Mouse (Mus musculus): ENCODE data around the gene Rnf169.

DNA sequence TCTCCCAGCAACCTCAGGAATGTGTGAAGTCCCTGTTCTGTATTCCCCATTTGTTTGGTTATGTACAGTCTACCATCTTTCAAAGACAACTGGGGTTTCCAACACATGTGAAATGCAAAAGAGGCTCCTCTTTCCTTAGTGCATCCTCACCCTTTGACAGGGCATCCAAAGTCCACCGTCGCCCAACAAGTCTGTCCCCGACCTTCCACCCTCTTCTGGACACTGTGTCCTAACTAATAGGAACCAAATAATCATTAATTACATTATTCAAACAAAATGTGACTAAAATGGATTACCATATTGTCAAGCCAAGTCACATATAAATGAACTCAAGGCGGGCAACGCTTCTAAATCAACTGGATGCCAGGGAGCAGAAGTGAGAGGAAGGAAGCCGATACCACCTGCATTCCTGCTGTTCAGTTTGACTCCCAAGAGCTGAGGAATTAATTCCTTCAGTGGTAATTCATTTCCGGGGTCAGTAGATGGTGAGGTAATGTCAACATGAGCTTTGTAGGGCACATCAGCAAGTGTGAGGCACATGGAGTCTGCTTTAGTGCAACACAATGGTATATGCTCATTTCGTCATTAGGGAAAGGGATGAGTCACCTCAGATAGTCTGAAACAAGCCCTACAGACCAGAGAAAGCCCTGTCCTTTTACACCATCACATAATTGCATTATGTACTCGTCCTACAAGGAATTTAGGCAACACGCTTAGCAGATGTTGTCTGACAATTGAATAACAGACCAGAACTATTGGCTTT, 5.9 kb downstream of the Rnf169 start:
- no peak for TF ChIP-seq CTCF (IDR thresholded peaks at IDR 0.05)
- no peak for TF ChIP-seq EP300 (IDR thresholded peaks at IDR 0.05; ENCODE audit: insufficient read depth, low read depth, low read length)
- no peak for TF ChIP-seq POLR2A (IDR thresholded peaks at IDR 0.05; ENCODE audit: insufficient read depth, low read depth, low read length)

Measured in heart, adult 2 months (tissue).